Mouse (Mus musculus): ENCODE data around the gene Tmem159. TPM values are rescaled to one million over a fixed set of nuclear protein-coding genes. Genes with fewer than 3 reads are reported as not detected.
A peak's percentile ranks its signal among the peaks of the same experiment; 100 is the strongest.

Tmem159 gene
- polyA plus RNA-seq, 1 experiment: 8.9 TPM

GRCm38 (mm10) chr7:120080177-120080576 lies 22.0 kb upstream of the Tmem159 start:
- H3K4me3 ChIP-seq (ENCODE audit: control insufficient read depth, insufficient read depth, low read length): no peak overlapping the region
- TF ChIP-seq CTCF (IDR thresholded peaks at IDR 0.05; ENCODE audit: borderline replicate concordance, control insufficient read depth, extremely low read depth, insufficient read depth, low read length, poor library complexity) (no peak), POLR2A (IDR thresholded peaks at IDR 0.05; ENCODE audit: control insufficient read depth, extremely low read depth, insufficient read depth, low read length, poor library complexity) (no peak)
- H3K4me1 ChIP-seq (replicated peaks; ENCODE audit: control insufficient read depth, insufficient read depth, low read length): no peaks in the 10 kb centered on the region
- H3K27ac ChIP-seq (ENCODE audit: control insufficient read depth, insufficient read depth, low read length): no peak overlapping the region
- no peak for DNase-seq
- no peaks in the 10 kb centered on the region for H3K27me3 ChIP-seq (ENCODE audit: control insufficient read depth, insufficient read depth, low read length)
- no peaks in the 10 kb centered on the region for H3K36me3 ChIP-seq (ENCODE audit: control insufficient read depth, insufficient read depth, low read length)
- WGBS: 86% methylated on average over 3 of the region's 3 CpGs

GRCm38 (mm10) chr7:120093033-120093432 lies 9.1 kb upstream of the Tmem159 start:
- no peak overlapping the region for H3K4me3 ChIP-seq (ENCODE audit: control insufficient read depth, insufficient read depth, low read length)
- H3K27me3 ChIP-seq (ENCODE audit: control insufficient read depth, insufficient read depth, low read length): no peaks in the 10 kb centered on the region
- no peaks in the 10 kb centered on the region for H3K4me1 ChIP-seq (replicated peaks; ENCODE audit: control insufficient read depth, insufficient read depth, low read length)
- no peak overlapping the region for H3K27ac ChIP-seq (ENCODE audit: control insufficient read depth, insufficient read depth, low read length)
- TF ChIP-seq CTCF (IDR thresholded peaks at IDR 0.05; ENCODE audit: borderline replicate concordance, control insufficient read depth, extremely low read depth, insufficient read depth, low read length, poor library complexity): no peak
- 73% methylated on average over 5 of the region's 5 CpGs for WGBS
- H3K36me3 ChIP-seq (ENCODE audit: control insufficient read depth, insufficient read depth, low read length): no peaks in the 10 kb centered on the region
- no peak for DNase-seq

GRCm38 (mm10) chr7:120094216-120094615 lies 7.9 kb upstream of the Tmem159 start:
- Histone ChIP-seq H3K4me3 (ENCODE audit: control insufficient read depth, insufficient read depth, low read length) (no peak overlapping the region), H3K27me3 (ENCODE audit: control insufficient read depth, insufficient read depth, low read length) (no peaks in the 10 kb centered on the region), H3K27ac (ENCODE audit: control insufficient read depth, insufficient read depth, low read length) (no peak overlapping the region), H3K36me3 (ENCODE audit: control insufficient read depth, insufficient read depth, low read length) (no peaks in the 10 kb centered on the region), H3K4me1 (replicated peaks; ENCODE audit: control insufficient read depth, insufficient read depth, low read length) (no peaks in the 10 kb centered on the region)
- DNase-seq: no peak
- 90% methylated on average over 3 of the region's 3 CpGs for WGBS
- TF ChIP-seq POLR2A (IDR thresholded peaks at IDR 0.05; ENCODE audit: control insufficient read depth, extremely low read depth, insufficient read depth, low read length, poor library complexity) (no peak), CTCF (IDR thresholded peaks at IDR 0.05; ENCODE audit: borderline replicate concordance, control insufficient read depth, extremely low read depth, insufficient read depth, low read length, poor library complexity) (no peak)

- TF ChIP-seq POLR2A (IDR thresholded peaks at IDR 0.05; ENCODE audit: control insufficient read depth, extremely low read depth, insufficient read depth, low read length, poor library complexity): no peak
- no peak for TF ChIP-seq CTCF (IDR thresholded peaks at IDR 0.05; ENCODE audit: borderline replicate concordance, control insufficient read depth, extremely low read depth, insufficient read depth, low read length, poor library complexity)
- WGBS: 83% methylated on average over 6 of the region's 6 CpGs
- Histone ChIP-seq H3K36me3 (ENCODE audit: control insufficient read depth, insufficient read depth, low read length) (no peaks in the 10 kb centered on the region), H3K27ac (ENCODE audit: control insufficient read depth, insufficient read depth, low read length) (no peak within 1 kb of the TSS), H3K27me3 (ENCODE audit: control insufficient read depth, insufficient read depth, low read length) (no peaks in the 10 kb centered on the region), H3K4me3 (ENCODE audit: control insufficient read depth, insufficient read depth, low read length) (no peak within 1 kb of the TSS), H3K4me1 (replicated peaks; ENCODE audit: control insufficient read depth, insufficient read depth, low read length) (no peaks in the 10 kb centered on the region)
- no peak for DNase-seq
Observed at GRCm38 (mm10) chr7:120095180-120095579, 7.0 kb upstream of the Tmem159 start, which contains the start of gene Dnah3. TSS of gene Dnah3 (minus strand) at chr7:120095280.

- Histone ChIP-seq H3K27me3 (ENCODE audit: control insufficient read depth, insufficient read depth, low read length) (no peaks in the 10 kb centered on the region; the same call in 1 of the 2 replicates), H3K4me3 (ENCODE audit: control insufficient read depth, insufficient read depth, low read length) (no peak overlapping the region), H3K36me3 (ENCODE audit: control insufficient read depth, insufficient read depth, low read length) (no peaks in the 10 kb centered on the region), H3K27ac (ENCODE audit: control insufficient read depth, insufficient read depth, low read length) (no peak overlapping the region), H3K4me1 (replicated peaks; ENCODE audit: control insufficient read depth, insufficient read depth, low read length) (peaks cover 4% of the 10 kb centered on the region; the same call in 1 of the 2 replicates)
- 12% methylated on average over 7 of the region's 7 CpGs for WGBS
- TF ChIP-seq POLR2A (IDR thresholded peaks at IDR 0.05; ENCODE audit: control insufficient read depth, extremely low read depth, insufficient read depth, low read length, poor library complexity): no peak
- no peak for TF ChIP-seq CTCF (IDR thresholded peaks at IDR 0.05; ENCODE audit: borderline replicate concordance, control insufficient read depth, extremely low read depth, insufficient read depth, low read length, poor library complexity)
- peak; percentile 6 for DNase-seq
Observed at GRCm38 (mm10) chr7:120097845-120098244, 4.3 kb upstream of the Tmem159 start.

GRCm38 (mm10) chr7:120098403-120098802 lies 3.8 kb upstream of the Tmem159 start:
- WGBS: 39% methylated on average over 9 of the region's 9 CpGs
- no peak overlapping the region for H3K27ac ChIP-seq (ENCODE audit: control insufficient read depth, insufficient read depth, low read length)
- no peak for TF ChIP-seq POLR2A (IDR thresholded peaks at IDR 0.05; ENCODE audit: control insufficient read depth, extremely low read depth, insufficient read depth, low read length, poor library complexity)
- TF ChIP-seq CTCF (IDR thresholded peaks at IDR 0.05; ENCODE audit: borderline replicate concordance, control insufficient read depth, extremely low read depth, insufficient read depth, low read length, poor library complexity): no peak
- no peak overlapping the region for H3K4me3 ChIP-seq (ENCODE audit: control insufficient read depth, insufficient read depth, low read length)
- peaks cover 9% of the 10 kb centered on the region; the same call in 1 of the 2 replicates for H3K4me1 ChIP-seq (replicated peaks; ENCODE audit: control insufficient read depth, insufficient read depth, low read length)
- peak; percentile 32 for DNase-seq
- H3K36me3 ChIP-seq (ENCODE audit: control insufficient read depth, insufficient read depth, low read length): no peaks in the 10 kb centered on the region
- no peaks in the 10 kb centered on the region; the same call in 1 of the 2 replicates for H3K27me3 ChIP-seq (ENCODE audit: control insufficient read depth, insufficient read depth, low read length)

- no peaks in the 10 kb centered on the region; the same call in 1 of the 2 replicates for H3K27me3 ChIP-seq (ENCODE audit: control insufficient read depth, insufficient read depth, low read length)
- TF ChIP-seq POLR2A (IDR thresholded peaks at IDR 0.05; ENCODE audit: control insufficient read depth, extremely low read depth, insufficient read depth, low read length, poor library complexity): no peak
- TF ChIP-seq CTCF (IDR thresholded peaks at IDR 0.05; ENCODE audit: borderline replicate concordance, control insufficient read depth, extremely low read depth, insufficient read depth, low read length, poor library complexity): no peak
- H3K36me3 ChIP-seq (ENCODE audit: control insufficient read depth, insufficient read depth, low read length): no peaks in the 10 kb centered on the region
- peaks cover 9% of the 10 kb centered on the region; the same call in 1 of the 2 replicates for H3K4me1 ChIP-seq (replicated peaks; ENCODE audit: control insufficient read depth, insufficient read depth, low read length)
- DNase-seq: no peak
- peak overlapping the region; percentile 58; the same call in 1 of the 2 replicates for H3K4me3 ChIP-seq (ENCODE audit: control insufficient read depth, insufficient read depth, low read length)
- WGBS: 16% methylated on average over 25 of the region's 25 CpGs
- H3K27ac ChIP-seq (ENCODE audit: control insufficient read depth, insufficient read depth, low read length): no peak overlapping the region
Observed at GRCm38 (mm10) chr7:120103019-120103567, 940 bp downstream of the Tmem159 start.
